Mouse (Mus musculus): ENCODE data around the gene Phc2.

- TF ChIP-seq CTCF (IDR thresholded peaks at IDR 0.05; ENCODE audit: low read depth) (no peak), EP300 (IDR thresholded peaks at IDR 0.05; ENCODE audit: low read depth) (no peak)
Measured at GRCm38 (mm10) chr4:128635894-128636585, 18.5 kb upstream of the Phc2 start.
